Mouse (Mus musculus) kidney, embryonic 16.5 days (tissue): ENCODE data around the gene Gm43720. TPM values are rescaled to one million over a fixed set of nuclear protein-coding genes. Genes with fewer than 3 reads are reported as not detected.
A peak's percentile ranks its signal among the peaks of the same experiment; 100 is the strongest.

ENCODE experiments used
- ATAC-seq: fragments of 200-750 bp; cut with Nextera tagmentation; 2 replicates; pipeline ENCODE4 v1.8.0; 2017; ENCODE audit warnings: moderate TSS enrichment; ENCODE audit not compliant: low FRiP score, low TSS enrichment
- H3K27ac ChIP-seq: fragments of 300-500 bp; sonication (generic); 2 replicates; pipeline ENCODE4 v1.5.1; 2014; ENCODE audit warnings: low read length
- H3K27me3 ChIP-seq: fragments of 300-500 bp; sonication (generic); 2 replicates; pipeline ENCODE4 v1.6.1; 2014; ENCODE audit warnings: low read length, control low read depth, mixed read lengths; ENCODE audit not compliant: insufficient read depth
- H3K36me3 ChIP-seq: fragments of 300-500 bp; sonication (generic); 2 replicates; pipeline ENCODE4 v1.6.1; 2014; ENCODE audit warnings: low read length, control low read depth, mixed read lengths; ENCODE audit not compliant: insufficient read depth
- H3K4me1 ChIP-seq: fragments of 300-500 bp; sonication (generic); 2 replicates; pipeline ENCODE4 v1.6.1; 2014; ENCODE audit warnings: low read length, control low read depth, mixed read lengths; ENCODE audit not compliant: insufficient read depth
- H3K4me2 ChIP-seq: fragments of 300-500 bp; sonication (generic); replicated peaks from 2 replicates; pipeline ENCODE4 v1.6.1; 2014; ENCODE audit warnings: low read depth, low read length
- H3K4me3 ChIP-seq: fragments of 300-500 bp; sonication (generic); 2 replicates; pipeline ENCODE4 v1.5.1; 2014; ENCODE audit warnings: mild to moderate bottlenecking, low read length
- H3K9ac ChIP-seq: fragments of 300-500 bp; sonication (generic); replicated peaks from 2 replicates; pipeline ENCODE4 v1.6.1; 2014; ENCODE audit warnings: low read length
- H3K9me3 ChIP-seq: fragments of 300-500 bp; sonication (generic); 2 replicates; pipeline ENCODE4 v1.6.1; 2016; ENCODE audit warnings: low read length, control low read depth
- WGBS: fragments of 180-500 bp; shearing (Covaris S2); extraction: QIAGEN DNeasy Blood & Tissue Kit; methylation state at CpG from one replicate; pipeline ENCODE4 v1.1.7; 2014; 5-methylcytosine and 5-hydroxymethylcytosine counted together
- polyA plus RNA-seq: library from polyadenylated mRNA; unstranded; fragments of >200 nt; fragmentation: Nextera tagmentation; extraction: Ambion mirVana; gene quantifications from 2 replicates; pipeline ENCODE4 v1.2.1, GENCODE M21; 2015

Gm43720 gene
- polyA plus RNA-seq, result 0.15 and 0.28 TPM in 2 replicates

DNA sequence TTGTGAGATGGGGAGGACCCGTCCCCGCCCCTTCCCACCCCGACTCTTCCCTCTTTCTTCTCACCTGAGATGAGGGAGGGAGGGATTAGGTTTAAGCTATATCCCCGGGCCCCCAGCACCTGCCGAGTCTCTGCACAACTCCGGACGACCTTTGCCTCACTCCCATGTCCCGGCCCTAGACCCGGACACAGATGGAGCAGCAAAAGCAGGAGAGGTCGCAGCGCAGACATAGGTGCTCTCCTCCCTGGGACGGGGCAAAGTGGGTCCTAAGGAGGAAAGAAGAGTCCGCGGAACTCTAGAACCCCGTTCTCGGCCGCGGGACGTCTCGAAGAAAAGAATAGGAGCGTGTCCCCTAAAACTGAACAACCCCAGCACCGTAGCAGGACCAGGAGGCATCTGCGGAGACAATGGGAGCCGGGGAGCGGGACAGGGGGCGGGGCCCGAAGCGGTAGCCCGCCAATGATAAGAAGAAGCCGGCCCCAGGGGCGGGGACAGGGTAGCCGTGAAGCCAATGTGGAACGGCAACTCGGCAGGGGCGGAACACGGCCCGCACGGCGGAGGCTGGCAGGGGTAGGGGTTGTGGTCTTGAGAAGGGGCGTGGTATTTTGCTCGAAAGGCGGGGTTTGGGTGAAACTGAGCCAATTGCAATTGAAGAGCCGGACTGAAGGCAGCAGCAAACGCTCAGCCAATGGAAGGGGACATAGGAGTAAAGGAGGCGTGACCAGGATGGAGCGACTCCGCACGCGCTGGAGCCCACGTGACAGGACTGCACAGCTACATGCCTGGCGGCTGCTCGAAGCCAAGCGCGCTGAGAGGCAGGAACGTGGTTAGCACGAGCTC lies at the start of gene Gm43720, which contains the start of the genes Gpc2 and Stag3:
Gm43720 (minus strand) TSS at position 374 of the 840 bp plus-strand sequence.
Gpc2 (minus strand) TSS at position 421 of the 840 bp plus-strand sequence.
Stag3 (plus strand) TSS at position 656 of the 840 bp plus-strand sequence.
- peak within 1 kb of the TSS; percentile 76 for H3K9ac ChIP-seq
- WGBS, result under 1% methylated on average over 56 of the region's 56 CpGs
- peak within 1 kb of the TSS; percentile 9; the same call in 1 of the 2 replicates for H3K27ac ChIP-seq
- peaks cover 6% of the 10 kb centered on the region; the same call in 1 of the 2 replicates for H3K36me3 ChIP-seq
- H3K4me2 ChIP-seq, result peak within 1 kb of the TSS; percentile 77
- peaks cover 5% of the 10 kb centered on the region; the same call in 1 of the 2 replicates for H3K9me3 ChIP-seq
- peak within 1 kb of the TSS; percentile 75 for H3K4me3 ChIP-seq
- H3K4me1 ChIP-seq, result peaks cover 35% of the 10 kb centered on the region
- ATAC-seq, result peak; percentile 99
- H3K27me3 ChIP-seq, result no peaks in the 10 kb centered on the region

DNA sequence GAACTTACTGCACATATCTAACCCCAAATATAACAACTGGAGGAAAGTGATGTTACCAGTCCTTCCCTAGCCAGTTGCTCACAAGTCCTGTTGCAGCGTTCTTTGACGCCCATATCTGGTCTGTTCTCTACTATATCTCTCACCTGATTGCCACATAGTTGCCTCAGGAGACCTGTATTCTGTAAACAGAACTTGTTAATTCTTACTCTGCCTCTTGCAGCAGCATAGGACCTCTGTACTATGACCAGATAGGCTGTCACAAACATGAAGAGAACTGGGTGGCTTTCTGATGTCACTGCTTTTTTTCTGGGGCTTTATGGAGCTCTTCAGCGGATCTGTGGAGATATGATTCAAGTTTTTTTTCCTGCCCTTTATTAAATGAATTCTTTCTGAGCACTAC lies 33.0 kb upstream of the Gm43720 start:
- no peaks in the 10 kb centered on the region for H3K4me1 ChIP-seq
- no peak overlapping the region for H3K4me3 ChIP-seq
- no peak for ATAC-seq
- H3K9ac ChIP-seq, result no peak overlapping the region
- H3K36me3 ChIP-seq, result no peaks in the 10 kb centered on the region
- WGBS, result 89% methylated on average over 3 of the region's 3 CpGs
- no peaks in the 10 kb centered on the region for H3K9me3 ChIP-seq
- no peak overlapping the region for H3K4me2 ChIP-seq
- H3K27ac ChIP-seq, result no peak overlapping the region
- no peaks in the 10 kb centered on the region for H3K27me3 ChIP-seq

DNA sequence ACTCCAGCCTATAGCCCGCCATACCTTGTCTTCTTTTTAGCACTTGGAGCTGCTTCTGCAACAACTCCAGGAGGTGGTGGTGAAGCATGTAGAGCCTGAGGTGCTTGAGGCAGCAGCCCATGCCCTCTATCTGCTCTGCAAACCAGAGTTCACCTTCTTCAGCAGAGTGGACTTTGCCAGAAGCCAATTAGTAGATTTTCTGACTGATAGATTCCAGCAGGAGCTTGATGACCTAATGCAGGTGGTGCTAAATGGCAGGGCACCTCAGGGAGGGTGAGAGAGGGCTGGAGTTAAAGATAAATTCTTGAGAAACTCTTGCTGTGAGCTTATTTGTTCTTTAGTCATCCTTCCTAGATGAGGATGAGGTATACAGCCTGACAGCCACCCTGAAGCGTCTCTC lies 19.9 kb upstream of the Gm43720 start:
- H3K4me2 ChIP-seq, result no peak overlapping the region
- H3K27me3 ChIP-seq, result no peaks in the 10 kb centered on the region
- H3K4me1 ChIP-seq, result no peaks in the 10 kb centered on the region
- WGBS, result 74% methylated on average over 2 of the region's 2 CpGs
- H3K27ac ChIP-seq, result no peak overlapping the region
- H3K36me3 ChIP-seq, result no peaks in the 10 kb centered on the region
- no peak overlapping the region for H3K4me3 ChIP-seq
- H3K9me3 ChIP-seq, result no peaks in the 10 kb centered on the region
- ATAC-seq, result no peak
- no peak overlapping the region for H3K9ac ChIP-seq

DNA sequence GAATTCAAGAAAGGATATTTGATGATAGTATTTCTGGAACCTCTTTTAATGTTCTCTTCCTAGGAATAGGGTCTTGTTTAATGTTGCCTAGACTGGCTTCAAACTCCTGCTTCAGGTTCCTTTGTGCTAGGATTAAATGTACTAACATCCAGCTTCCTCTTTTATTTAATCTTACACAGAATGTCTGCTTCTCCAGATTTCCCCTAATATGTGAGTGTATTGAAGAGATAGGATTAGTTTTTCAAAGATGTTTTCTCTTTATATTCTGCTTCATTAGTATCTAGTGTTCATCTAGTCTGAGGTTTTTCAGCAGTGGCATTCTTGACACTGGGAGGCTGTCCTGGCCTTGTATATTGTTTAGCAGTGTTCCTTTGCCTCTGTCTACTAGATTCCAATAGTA lies 14.4 kb upstream of the Gm43720 start:
- Histone ChIP-seq H3K4me1 (no peaks in the 10 kb centered on the region), H3K9me3 (no peaks in the 10 kb centered on the region), H3K36me3 (no peaks in the 10 kb centered on the region), H3K27me3 (no peaks in the 10 kb centered on the region), H3K4me2 (no peak overlapping the region), H3K4me3 (no peak overlapping the region), H3K9ac (no peak overlapping the region), H3K27ac (no peak overlapping the region)
- ATAC-seq, result no peak

DNA sequence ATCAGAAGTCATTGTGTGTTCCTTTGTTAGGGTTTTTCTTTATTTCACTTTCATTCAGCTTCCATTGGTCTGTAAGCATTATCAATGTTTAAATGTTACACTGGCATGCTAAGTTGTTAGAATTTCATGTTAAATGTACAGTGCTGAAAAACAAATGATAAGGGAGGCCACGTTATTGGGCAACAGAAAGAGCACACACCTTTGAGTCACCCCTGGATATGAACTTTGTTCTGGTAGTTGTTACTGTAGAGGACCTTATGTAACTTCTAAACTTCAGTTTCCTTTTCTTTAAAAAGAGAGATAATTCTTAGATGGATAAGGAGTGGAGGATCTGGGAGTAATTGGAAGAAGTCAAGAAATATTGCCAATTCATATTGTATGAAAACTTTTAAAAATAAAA lies 11.9 kb upstream of the Gm43720 start:
- H3K27ac ChIP-seq, result no peak overlapping the region
- 77% methylated on average over 1 of the region's 1 CpGs for whole genome bisulfite sequencing
- no peak for ATAC-seq
- no peaks in the 10 kb centered on the region for H3K9me3 ChIP-seq
- no peak overlapping the region for H3K4me3 ChIP-seq
- no peak overlapping the region for H3K4me2 ChIP-seq
- no peaks in the 10 kb centered on the region for H3K4me1 ChIP-seq
- no peaks in the 10 kb centered on the region for H3K36me3 ChIP-seq
- no peaks in the 10 kb centered on the region for H3K27me3 ChIP-seq
- H3K9ac ChIP-seq, result no peak overlapping the region

DNA sequence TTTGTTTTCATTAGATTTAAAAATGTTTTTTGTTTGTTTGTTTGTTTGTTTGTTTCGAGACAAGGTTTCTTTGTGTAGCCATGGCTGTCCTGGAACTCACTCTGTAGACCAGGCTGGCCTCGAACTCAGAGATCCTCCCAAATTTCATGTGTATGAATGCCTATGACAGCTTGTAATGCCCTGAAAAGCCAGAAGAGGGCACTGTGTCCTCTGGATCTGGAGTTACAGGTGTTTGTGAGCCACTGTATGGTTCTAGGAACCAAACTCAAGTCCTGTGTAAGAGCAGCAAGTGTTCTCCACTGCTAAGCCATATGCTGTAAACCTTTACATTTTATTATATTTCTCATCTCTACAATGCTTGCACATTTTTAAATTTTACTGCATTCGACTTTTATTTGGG lies 8.1 kb upstream of the Gm43720 start:
- H3K27me3 ChIP-seq, result no peaks in the 10 kb centered on the region
- 80% methylated on average over 3 of the region's 3 CpGs for WGBS
- no peak for ATAC-seq

DNA sequence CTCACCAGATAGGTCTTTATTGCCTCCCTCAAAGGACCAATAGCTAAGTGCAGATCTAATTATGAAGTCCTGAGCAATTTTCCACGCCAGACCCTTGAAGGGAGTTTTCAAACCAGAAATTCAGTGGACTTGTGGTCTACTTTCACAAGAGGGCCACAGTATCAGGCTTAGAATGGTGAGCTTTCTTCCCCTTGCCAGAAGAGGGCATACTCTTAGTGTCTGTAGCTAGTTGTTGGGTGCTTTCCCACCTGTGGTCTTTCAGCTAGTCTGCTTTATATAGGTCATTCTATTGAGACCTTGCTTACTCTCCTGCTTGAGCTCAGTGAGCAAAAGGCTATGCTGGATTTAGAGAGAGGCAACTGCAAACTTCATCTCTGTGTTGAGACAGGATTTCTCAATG lies 3.8 kb upstream of the Gm43720 start:
- Histone ChIP-seq H3K4me1 (peaks cover 12% of the 10 kb centered on the region; the same call in 1 of the 2 replicates), H3K27ac (no peak overlapping the region), H3K4me2 (no peak overlapping the region), H3K36me3 (no peaks in the 10 kb centered on the region), H3K27me3 (no peaks in the 10 kb centered on the region), H3K4me3 (no peak overlapping the region), H3K9me3 (peaks cover 5% of the 10 kb centered on the region; the same call in 1 of the 2 replicates), H3K9ac (no peak overlapping the region)
- ATAC-seq, result no peak
- WGBS, result 65% methylated on average over 1 of the region's 1 CpGs

More for the DNA sequence above, 8.1 kb upstream of the Gm43720 start:
- no peaks in the 10 kb centered on the region for H3K4me1 ChIP-seq
- no peak overlapping the region for H3K9ac ChIP-seq
- H3K9me3 ChIP-seq, result no peaks in the 10 kb centered on the region
- no peak overlapping the region for H3K27ac ChIP-seq
- no peaks in the 10 kb centered on the region for H3K36me3 ChIP-seq
- H3K4me2 ChIP-seq, result no peak overlapping the region
- H3K4me3 ChIP-seq, result no peak overlapping the region

DNA sequence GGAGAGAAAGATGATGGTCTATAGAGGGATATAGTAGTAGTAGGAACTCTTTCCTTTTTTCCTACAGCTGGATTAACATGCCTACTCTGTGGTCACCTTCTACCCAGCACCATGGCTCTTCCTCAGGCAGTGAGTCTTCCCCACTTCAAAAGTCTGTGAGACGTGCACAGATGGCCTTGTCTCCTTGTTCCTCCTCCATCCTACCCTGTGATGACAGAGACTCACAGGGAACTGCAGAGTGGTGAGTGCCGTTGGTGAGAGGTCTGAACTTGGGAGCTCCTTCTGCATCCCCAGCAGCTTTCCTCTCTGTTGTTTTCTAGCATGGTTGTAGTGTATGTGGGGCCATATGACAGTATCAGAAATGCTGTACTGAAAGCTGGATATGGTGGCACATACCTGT lies 2.0 kb upstream of the Gm43720 start:
- no peaks in the 10 kb centered on the region for H3K27me3 ChIP-seq
- peaks cover 15% of the 10 kb centered on the region; the same call in 1 of the 2 replicates for H3K4me1 ChIP-seq
- 79% methylated on average over 2 of the region's 2 CpGs for WGBS
- no peak overlapping the region for H3K4me2 ChIP-seq
- peaks cover 6% of the 10 kb centered on the region; the same call in 1 of the 2 replicates for H3K36me3 ChIP-seq
- H3K4me3 ChIP-seq, result no peak overlapping the region
- H3K27ac ChIP-seq, result no peak overlapping the region
- no peak for ATAC-seq
- H3K9me3 ChIP-seq, result peaks cover 5% of the 10 kb centered on the region; the same call in 1 of the 2 replicates
- H3K9ac ChIP-seq, result no peak overlapping the region

DNA sequence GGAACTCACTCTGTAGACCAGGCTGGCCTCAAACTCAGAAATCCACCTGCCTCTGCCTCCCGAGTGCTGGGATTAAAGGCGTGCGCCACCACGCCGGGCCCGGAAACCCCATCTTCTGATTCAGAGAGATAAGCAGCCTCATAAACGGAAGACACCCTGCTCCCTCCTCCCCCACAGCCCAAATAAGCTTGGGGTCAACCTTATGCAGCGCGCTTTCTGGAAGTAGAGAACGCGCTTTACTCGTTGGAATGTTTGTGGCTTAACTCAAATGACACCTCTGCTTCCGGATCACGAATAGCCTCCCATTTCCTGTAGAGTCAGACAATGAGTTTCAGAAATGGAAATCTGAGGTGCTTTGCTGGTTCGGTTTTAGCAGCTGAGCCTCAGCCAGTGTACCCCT lies 1.1 kb upstream of the Gm43720 start:
- H3K4me1 ChIP-seq, result peaks cover 25% of the 10 kb centered on the region
- H3K9me3 ChIP-seq, result peaks cover 5% of the 10 kb centered on the region; the same call in 1 of the 2 replicates
- no peaks in the 10 kb centered on the region for H3K27me3 ChIP-seq
- H3K4me2 ChIP-seq, result no peak overlapping the region
- no peak overlapping the region for H3K9ac ChIP-seq
- peaks cover 6% of the 10 kb centered on the region; the same call in 1 of the 2 replicates for H3K36me3 ChIP-seq
- 92% methylated on average over 15 of the region's 15 CpGs for WGBS
- no peak overlapping the region for H3K27ac ChIP-seq
- ATAC-seq, result no peak
- H3K4me3 ChIP-seq, result no peak overlapping the region

DNA sequence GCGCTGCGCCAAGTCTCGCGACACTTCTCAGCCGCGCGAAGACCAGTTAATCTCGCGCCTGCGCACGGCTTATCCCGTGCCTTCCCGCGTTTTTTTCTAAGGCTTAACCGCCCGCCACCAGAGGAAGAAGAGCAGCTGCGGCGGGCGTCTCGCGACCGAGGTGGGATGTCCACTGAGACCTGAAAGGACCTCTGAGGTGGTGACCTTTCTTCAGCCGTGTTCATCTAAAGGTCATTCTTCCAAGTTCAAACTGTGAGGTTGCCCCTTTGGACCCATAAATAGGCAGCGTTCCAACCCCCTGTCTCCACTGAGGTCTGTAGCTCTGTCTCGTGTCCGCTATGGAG lies 639 bp upstream of the Gm43720 start:
- peak overlapping the region; percentile 77 for H3K4me2 ChIP-seq
- 26% methylated on average over 26 of the region's 26 CpGs for WGBS
- H3K4me3 ChIP-seq, result peak overlapping the region; percentile 75
- peaks cover 5% of the 10 kb centered on the region; the same call in 1 of the 2 replicates for H3K9me3 ChIP-seq
- H3K9ac ChIP-seq, result 0 out of 2 replicates have a peak overlapping the region, but pooled peaks have one; percentile 29
- peaks cover 6% of the 10 kb centered on the region; the same call in 1 of the 2 replicates for H3K36me3 ChIP-seq
- ATAC-seq, result 0 out of 2 replicates have a peak, but pooled peaks have one; percentile 0
- H3K27ac ChIP-seq, result no peak overlapping the region
- H3K27me3 ChIP-seq, result no peaks in the 10 kb centered on the region
- H3K4me1 ChIP-seq, result peaks cover 29% of the 10 kb centered on the region
